Mouse (Mus musculus) urinary bladder, postnatal 14 days (tissue): ENCODE measurements around the gene Gm21095.
"Not testable (repeated sequence)": the region's sequence is repeated elsewhere in the genome, so short reads cannot be mapped to it uniquely, and the experiment has no call there.

Experiments used
- DNase-seq: peaks from one replicate; pipeline ENCODE4 v3.0.0; 2021; ENCODE audit warnings: low spot score

Gene Gm21095

GRCm38 (mm10) chrY:84096979-84097378, at the start of gene Gm21095:
Gene Gm21095 (plus strand): TSS chrY:84097279.
- not testable (repeated sequence) for DNase-seq
